In genomic region chr15:100091818-100092217, GRCm38 (mm10) we compare ENCODE assay signal across 10 mouse cellular contexts. TPM values are rescaled to one million over a fixed set of nuclear protein-coding genes. Genes with fewer than 3 reads are reported as not detected.
DNase-seq lines count a peak whose midpoint lies in the region; ATAC-seq and TF ChIP-seq lines count a peak whose summit lies in the region.
"Had no signal": no experiment of that assay in that cellular context is flagged by ENCODE, and none has a peak within 500 bp of the region (broad histone marks: within the 10 kb centered on the region; RNA-seq: fewer than 3 reads in every experiment).

No protein-coding gene starts in this region.

- 44% methylated on average over 8 of the region's 8 CpGs for WGBS in lung, embryonic 16.5 days
- 51% methylated on average over 8 of the region's 8 CpGs for WGBS in limb, embryonic 15.5 days
- 71% methylated on average over 8 of the region's 8 CpGs for WGBS in stomach, postnatal 0 days

- TF ChIP-seq CTCF in stomach, postnatal 0 days (IDR thresholded peaks at IDR 0.05; ENCODE audit: low read depth) = no peak

- no peaks in the 10 kb centered on the region for H3K27me3 ChIP-seq in lung, embryonic 16.5 days (ENCODE audit: control insufficient read depth, insufficient read depth, low read depth, low read length)
- H3K27me3 ChIP-seq in limb, embryonic 15.5 days = no peaks in the 10 kb centered on the region
- no peaks in the 10 kb centered on the region for H3K27me3 ChIP-seq in stomach, postnatal 0 days (ENCODE audit: control insufficient read depth, insufficient read depth, low read length)
- H3K27me3 ChIP-seq: embryonic facial prominence, embryonic 12.5 days had no signal

- H3K4me1 ChIP-seq in lung, embryonic 16.5 days (replicated peaks; ENCODE audit: control insufficient read depth, insufficient read depth, low read length) = peaks cover 20% of the 10 kb centered on the region
- H3K4me1 ChIP-seq in limb, embryonic 15.5 days = peaks cover 26% of the 10 kb centered on the region
- peaks cover 2% of the 10 kb centered on the region; the same call in 1 of the 2 replicates for H3K4me1 ChIP-seq in stomach, postnatal 0 days (replicated peaks; ENCODE audit: control insufficient read depth, insufficient read depth)

- no peak overlapping the region for H3K9ac ChIP-seq in lung, embryonic 16.5 days (ENCODE audit: low read length)
- H3K9ac ChIP-seq in limb, embryonic 15.5 days = 0 out of 2 replicates have a peak overlapping the region, but pooled peaks have one; percentile 10
- no peak overlapping the region for H3K9ac ChIP-seq in stomach, postnatal 0 days (ENCODE audit: low read length)
- H3K9ac ChIP-seq: embryonic facial prominence, embryonic 12.5 days had no signal

- no peaks in the 10 kb centered on the region for H3K36me3 ChIP-seq in lung, embryonic 16.5 days (ENCODE audit: control insufficient read depth, insufficient read depth, low read length)
- H3K36me3 ChIP-seq in limb, embryonic 15.5 days = no peaks in the 10 kb centered on the region
- H3K36me3 ChIP-seq in stomach, postnatal 0 days (ENCODE audit: control insufficient read depth, insufficient read depth, low read length) = no peaks in the 10 kb centered on the region
- H3K36me3 ChIP-seq: embryonic facial prominence, embryonic 12.5 days had no signal

- no peak for TF ChIP-seq EP300 in stomach, postnatal 0 days (optimal IDR thresholded peaks at IDR 0.05)

- peak; percentile 4; the same call in 1 of the 2 replicates for ATAC-seq in frontal cortex, adult (ENCODE audit: low TSS enrichment)
- no peak; the same call in 1 of the 2 replicates for ATAC-seq in lung, embryonic 16.5 days (ENCODE audit: low read depth)
- ATAC-seq in limb, embryonic 15.5 days (ENCODE audit: insufficient number of reproducible peaks, low FRiP score, low TSS enrichment, low read depth) = no peak
- ATAC-seq in stomach, postnatal 0 days (ENCODE audit: low FRiP score, low TSS enrichment) = no peak
- ATAC-seq in erythroblast, adult 5-6 weeks (replicated peaks; ENCODE audit: low FRiP score, poor library complexity, severe bottlenecking) = no peak

- no peak overlapping the region for H3K4me3 ChIP-seq in lung, embryonic 16.5 days (ENCODE audit: low read length)
- H3K4me3 ChIP-seq in limb, embryonic 15.5 days = no peak overlapping the region
- no peak overlapping the region for H3K4me3 ChIP-seq in stomach, postnatal 0 days (ENCODE audit: low read depth, low read length)
- H3K4me3 ChIP-seq: embryonic facial prominence, embryonic 12.5 days had no signal

- H3K27ac ChIP-seq in lung, embryonic 16.5 days (ENCODE audit: low read length) = no peak overlapping the region
- peak overlapping the region; percentile 50 for H3K27ac ChIP-seq in limb, embryonic 15.5 days
- H3K27ac ChIP-seq in stomach, postnatal 0 days (replicated peaks) = peak overlapping the region; percentile 24
- H3K27ac ChIP-seq: embryonic facial prominence, embryonic 12.5 days had no signal

- no peak for DNase-seq in frontal cortex, postnatal 25 days (ENCODE audit: low spot score in 2 of 2)
- no peak for DNase-seq in lung, postnatal 10 days
- no peak for DNase-seq in stomach, postnatal 0 days (ENCODE audit: low spot score)
- DNase-seq in testis, postnatal 14 days (ENCODE audit: low spot score) = no peak
- DNase-seq: adrenal gland, postnatal 10 days had no signal

- no peaks in the 10 kb centered on the region for H3K9me3 ChIP-seq in lung, embryonic 16.5 days (ENCODE audit: control insufficient read depth, low read length)
- no peaks in the 10 kb centered on the region for H3K9me3 ChIP-seq in limb, embryonic 15.5 days
- H3K9me3 ChIP-seq in stomach, postnatal 0 days (ENCODE audit: control insufficient read depth, low read length) = no peaks in the 10 kb centered on the region
- H3K9me3 ChIP-seq: embryonic facial prominence, embryonic 12.5 days had no signal

- peak overlapping the region; percentile 15; the same call in 1 of the 2 replicates for H3K4me2 ChIP-seq in lung, embryonic 16.5 days (ENCODE audit: low read depth, low read length)
- H3K4me2 ChIP-seq in limb, embryonic 15.5 days = 0 out of 2 replicates have a peak overlapping the region, but pooled peaks have one; percentile 20
- H3K4me2 ChIP-seq in stomach, postnatal 0 days (replicated peaks; ENCODE audit: low read depth) = no peak overlapping the region
- H3K4me2 ChIP-seq: embryonic facial prominence, embryonic 12.5 days had no signal

RNA-seq across cellular contexts. Expression of gene Dip2b, which starts 53.4 kb away (rescaled TPM):
- polyA plus RNA-seq in lung, embryonic 16.5 days (2015; fragmentation: Nextera tagmentation; extraction: Ambion mirVana) = 9.6 and 10.4 TPM in 2 replicates
- 9.8 and 11.3 TPM in 2 replicates for polyA plus RNA-seq in limb, embryonic 15.5 days (2015; fragmentation: Nextera tagmentation; extraction: Ambion mirVana)
- 5.2 TPM in 2 replicates for polyA plus RNA-seq in stomach, postnatal 0 days (2015; fragmentation: Nextera tagmentation; extraction: Ambion mirVana)
- 4.2 and 7.7 TPM in 2 replicates for total RNA-seq in erythroblast, adult 5-6 weeks (2015; ENCODE audit: low replicate concordance)
- 2.6 and 4.2 TPM in 2 replicates for total RNA-seq in erythroblast, adult 5-6 weeks (2017; ENCODE audit: low replicate concordance)
